8 mouse cellular contexts compared by ENCODE assay signal in the genomic region with DNA sequence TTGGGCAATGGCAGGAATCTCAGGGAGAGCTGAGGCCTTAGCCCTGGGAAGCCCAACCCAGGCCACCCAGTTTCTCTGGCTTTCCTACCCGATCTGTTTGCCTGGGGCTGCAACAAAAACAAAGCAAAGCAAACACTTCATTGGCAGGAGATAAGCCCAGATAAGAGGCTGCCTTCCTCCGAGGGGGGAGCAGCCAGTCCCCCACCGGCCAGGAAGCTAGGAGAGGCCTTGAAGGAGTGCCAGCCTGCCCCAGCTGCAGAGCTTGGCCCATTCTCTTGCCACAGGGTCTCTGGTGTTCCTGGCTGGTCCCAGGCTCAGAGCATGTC. TPM values are rescaled to one million over a fixed set of nuclear protein-coding genes. Genes with fewer than 3 reads are reported as not detected.
DNase-seq lines count a peak whose midpoint lies in the region; ATAC-seq and TF ChIP-seq lines count a peak whose summit lies in the region.

No protein-coding gene starts in this region.

- peak overlapping the region; percentile 91 for H3K27ac ChIP-seq in MEL (ENCODE audit: control insufficient read depth, low read depth, low read length)
- peak overlapping the region; percentile 94 for H3K27ac ChIP-seq in brown adipose tissue, adult 24 weeks (replicated peaks; ENCODE audit: low read depth, low read length)
- H3K27ac ChIP-seq in heart, postnatal 0 days (ENCODE audit: low read depth): peak overlapping the region; percentile 96

- 0 out of 4 replicates have a peak, but pooled peaks cover 0 to 6% of the 10 kb centered on the region in 2 experiments for H3K4me1 ChIP-seq in MEL (ENCODE audit: control insufficient read depth in 1 of 2, insufficient read depth in 2 of 2, low read length in 2 of 2)
- H3K4me1 ChIP-seq in brown adipose tissue, adult 24 weeks (ENCODE audit: control insufficient read depth, insufficient read depth, insufficient read length, low read length): peaks cover 10% of the 10 kb centered on the region
- H3K4me1 ChIP-seq in heart, postnatal 0 days (ENCODE audit: control insufficient read depth, insufficient read depth): peaks cover 30% of the 10 kb centered on the region

- H3K36me3 ChIP-seq in MEL (ENCODE audit: control insufficient read depth in 1 of 2, insufficient read depth in 2 of 2, low read length in 2 of 2): peaks cover 2 to 6% of the 10 kb centered on the region in 2 experiments; a peak in 2 of 4 replicates
- peaks cover 13% of the 10 kb centered on the region; the same call in 1 of the 2 replicates for H3K36me3 ChIP-seq in heart, postnatal 0 days (replicated peaks; ENCODE audit: control insufficient read depth, insufficient read depth, low read length)

- DNase-seq in MEL (ENCODE audit: low read depth, low spot score): peak; percentile 52
- no peak for DNase-seq in heart, postnatal 0 days (ENCODE audit: low spot score)
- peak; percentile 74 for DNase-seq in kidney, postnatal 14 days
- DNase-seq in lung, postnatal 4 days: peak; percentile 82 to 92
- DNase-seq in thymus, postnatal 4 days: peak; percentile 58
- DNase-seq in frontal cortex, postnatal 10 days (ENCODE audit: low spot score in 2 of 2): no peak

- WGBS in heart, postnatal 0 days: 9% methylated on average over 3 of the region's 3 CpGs

- no peaks in the 10 kb centered on the region for H3K9me3 ChIP-seq in MEL (replicated peaks; ENCODE audit: insufficient read depth, low read length)
- H3K9me3 ChIP-seq in heart, postnatal 0 days (replicated peaks; ENCODE audit: control insufficient read depth, low read length): no peaks in the 10 kb centered on the region

- no peak for TF ChIP-seq EP300 in MEL (IDR thresholded peaks at IDR 0.05; ENCODE audit: low read depth in 1 of 2, low read length in 2 of 2)
- TF ChIP-seq EP300 in heart, postnatal 0 days (IDR thresholded peaks at IDR 0.05; ENCODE audit: low read depth): no peak

- no peak for ATAC-seq in heart, postnatal 0 days (ENCODE audit: insufficient read depth, low read depth)
- no peak for ATAC-seq in monocyte, adult 5-6 weeks (replicated peaks; ENCODE audit: insufficient number of reproducible peaks, low FRiP score, low TSS enrichment, poor library complexity, severe bottlenecking)

- peak overlapping the region; percentile 61 to 72 for H3K4me3 ChIP-seq in MEL (ENCODE audit: control insufficient read depth in 1 of 2, insufficient read depth in 1 of 2, low read depth in 2 of 2, low read length in 2 of 2)
- peak overlapping the region; percentile 74 for H3K4me3 ChIP-seq in brown adipose tissue, adult 24 weeks (ENCODE audit: insufficient read depth, low read depth, low read length)
- peak overlapping the region; percentile 71 for H3K4me3 ChIP-seq in heart, postnatal 0 days (ENCODE audit: low read depth, low read length)

- TF ChIP-seq CTCF in MEL (IDR thresholded peaks at IDR 0.05 in 2 of 3, conservative IDR thresholded peaks at IDR 0.05 in 1 of 3; ENCODE audit: control insufficient read depth in 1 of 3, insufficient read depth in 1 of 3, low read depth in 2 of 3, low read length in 3 of 3, poor library complexity in 1 of 3, severe bottlenecking in 1 of 3): no peak
- no peak for TF ChIP-seq CTCF in heart, postnatal 0 days (IDR thresholded peaks at IDR 0.05; ENCODE audit: low read depth)

- peak overlapping the region; percentile 82 for H3K9ac ChIP-seq in MEL (ENCODE audit: control insufficient read depth, low read depth, low read length, poor library complexity, severe bottlenecking)
- H3K9ac ChIP-seq in heart, postnatal 0 days (replicated peaks; ENCODE audit: low read depth, low read length): peak overlapping the region; percentile 74

- H3K79me2 ChIP-seq in MEL (ENCODE audit: control insufficient read depth, insufficient read depth, low read length, poor library complexity): peaks cover 1% of the 10 kb centered on the region; the same call in 1 of the 2 replicates

- no peaks in the 10 kb centered on the region for H3K27me3 ChIP-seq in MEL (ENCODE audit: control insufficient read depth in 1 of 2, insufficient read depth in 2 of 2, low read length in 2 of 2)
- H3K27me3 ChIP-seq in heart, postnatal 0 days (ENCODE audit: control insufficient read depth, insufficient read depth, low read length): no peaks in the 10 kb centered on the region

- peak overlapping the region; percentile 81 for H3K4me2 ChIP-seq in heart, postnatal 0 days (ENCODE audit: low read depth, low read length)

- no peak; a peak in 1 of 4 replicates for TF ChIP-seq POLR2A in MEL (IDR thresholded peaks at IDR 0.05; ENCODE audit: control insufficient read depth in 1 of 2, insufficient read depth in 1 of 2, low read depth in 1 of 2, low read length in 2 of 2, poor library complexity in 1 of 2)

- TF ChIP-seq RAD21 in MEL (IDR thresholded peaks at IDR 0.05; ENCODE audit: low read depth, low read length): no peak

TF ChIP-seq in MEL, 35 proteins besides CTCF, POLR2A, EP300 and RAD21:
- no peak for TF ChIP-seq MAX (IDR thresholded peaks at IDR 0.05; ENCODE audit: low read length)
- TF ChIP-seq ETS1 (IDR thresholded peaks at IDR 0.05; ENCODE audit: low read depth, low read length): peak; percentile 40; the same call in 1 of the 2 replicates
- TF ChIP-seq JUND (IDR thresholded peaks at IDR 0.05; ENCODE audit: low read depth, low read length): no peak
- no peak for TF ChIP-seq ELF1 (IDR thresholded peaks at IDR 0.05; ENCODE audit: low read depth, low read length)
- no peak; the same call in 1 of the 2 replicates for TF ChIP-seq SIN3A (IDR thresholded peaks at IDR 0.05; ENCODE audit: low read length)
- TF ChIP-seq ZC3H11A (IDR thresholded peaks at IDR 0.05; ENCODE audit: low read depth, low read length): no peak
- no peak for TF ChIP-seq BHLHE40 (IDR thresholded peaks at IDR 0.05; ENCODE audit: borderline replicate concordance, low read depth, low read length)
- TF ChIP-seq E2F4 (IDR thresholded peaks at IDR 0.05; ENCODE audit: borderline replicate concordance, low read depth, low read length): no peak
- TF ChIP-seq GATA1 (IDR thresholded peaks at IDR 0.05; ENCODE audit: low read depth, low read length): peak; percentile 79
- no peak for TF ChIP-seq ZKSCAN1 (IDR thresholded peaks at IDR 0.05; ENCODE audit: low read depth, low read length)
- 0 out of 2 replicates have a peak, but pooled peaks have one; percentile 14 for TF ChIP-seq RCOR1 (IDR thresholded peaks at IDR 0.05; ENCODE audit: low read depth, low read length)
- TF ChIP-seq POLR2AphosphoS2 (IDR thresholded peaks at IDR 0.05; ENCODE audit: low read length): no peak
- TF ChIP-seq CHD1 (IDR thresholded peaks at IDR 0.05; ENCODE audit: low read depth, low read length): 0 out of 2 replicates have a peak, but pooled peaks have one; percentile 21

RNA-seq across cellular contexts. Expression of gene Gpr137, which starts 10.4 kb away (rescaled TPM):
- total RNA-seq in MEL (2012; rRNA removed): 21.3 and 27.1 TPM in 2 replicates
- 10 to 100 TPM in 1 of 2 experiments, not detected in 1; 35.3 TPM for polyA plus RNA-seq in MEL (2012; ENCODE audit: insufficient read depth in 1 of 2, insufficient read length in 2 of 2, low read depth in 1 of 2, low replicate concordance in 2 of 2, missing spikeins in 1 of 2)
- 31.2 and 45.5 TPM in 2 replicates for polyA plus RNA-seq in brown adipose tissue, adult 24 weeks (2012; ENCODE audit: insufficient read depth, insufficient read length, missing spikeins)
- 23.4 and 46.1 TPM in 2 replicates for total RNA-seq in heart, postnatal 0 days (2014; rRNA removed; ENCODE audit: low replicate concordance)
- polyA plus RNA-seq in heart, postnatal 0 days (2015; fragmentation: Nextera tagmentation; extraction: Ambion mirVana): 16.8 and 20.9 TPM in 2 replicates
- total RNA-seq in monocyte, adult 5-6 weeks (2017): 13.1 to 16.8 TPM (median 14.2 TPM) in 3 replicates

RNA-seq across cellular contexts. Expression of gene Bad, which starts 11.0 kb away (rescaled TPM):
- total RNA-seq in MEL (2012; rRNA removed): 37.7 and 51.7 TPM in 2 replicates
- 10 to 100 TPM in 1 of 2 experiments, not detected in 1; 69.7 TPM for polyA plus RNA-seq in MEL (2012; ENCODE audit: insufficient read depth in 1 of 2, insufficient read length in 2 of 2, low read depth in 1 of 2, low replicate concordance in 2 of 2, missing spikeins in 1 of 2)
- 47.1 and 49.4 TPM in 2 replicates for polyA plus RNA-seq in brown adipose tissue, adult 24 weeks (2012; ENCODE audit: insufficient read depth, insufficient read length, missing spikeins)
- 46.8 and 76.0 TPM in 2 replicates for total RNA-seq in heart, postnatal 0 days (2014; rRNA removed; ENCODE audit: low replicate concordance)
- 60.7 and 62.6 TPM in 2 replicates for polyA plus RNA-seq in heart, postnatal 0 days (2015; fragmentation: Nextera tagmentation; extraction: Ambion mirVana)
- total RNA-seq in monocyte, adult 5-6 weeks (2017): 9.3 to 26.0 TPM (median 10.3 TPM) in 3 replicates

RNA-seq across cellular contexts. Expression of gene Kcnk4, which starts 18.4 kb away (rescaled TPM):
- total RNA-seq in MEL (2012; rRNA removed): 0.15 TPM in 1 of 2 replicates, not detected in the other
- 1 to 10 TPM in 1 of 2 experiments, not detected in 1; 1.8 TPM for polyA plus RNA-seq in MEL (2012; ENCODE audit: insufficient read depth in 1 of 2, insufficient read length in 2 of 2, low read depth in 1 of 2, low replicate concordance in 2 of 2, missing spikeins in 1 of 2)
- 1.6 and 1.8 TPM in 2 replicates for polyA plus RNA-seq in brown adipose tissue, adult 24 weeks (2012; ENCODE audit: insufficient read depth, insufficient read length, missing spikeins)
- total RNA-seq in heart, postnatal 0 days (2014; rRNA removed; ENCODE audit: low replicate concordance): not detected in 2 replicates
- polyA plus RNA-seq in heart, postnatal 0 days (2015; fragmentation: Nextera tagmentation; extraction: Ambion mirVana): 0.04 and 0.30 TPM in 2 replicates
- not detected in 3 replicates for total RNA-seq in monocyte, adult 5-6 weeks (2017)

RNA-seq across cellular contexts. Expression of gene Ppp1r14b, which starts 22.1 kb away (rescaled TPM):
- 448 and 467 TPM in 2 replicates for total RNA-seq in MEL (2012; rRNA removed)
- 100 to 1,000 TPM in 1 of 2 experiments, not detected in 1; 349 TPM for polyA plus RNA-seq in MEL (2012; ENCODE audit: insufficient read depth in 1 of 2, insufficient read length in 2 of 2, low read depth in 1 of 2, low replicate concordance in 2 of 2, missing spikeins in 1 of 2)
- 210 and 250 TPM in 2 replicates for polyA plus RNA-seq in brown adipose tissue, adult 24 weeks (2012; ENCODE audit: insufficient read depth, insufficient read length, missing spikeins)
- total RNA-seq in heart, postnatal 0 days (2014; rRNA removed; ENCODE audit: low replicate concordance): 88.3 and 100 TPM in 2 replicates
- polyA plus RNA-seq in heart, postnatal 0 days (2015; fragmentation: Nextera tagmentation; extraction: Ambion mirVana): 128 and 132 TPM in 2 replicates
- total RNA-seq in monocyte, adult 5-6 weeks (2017): 31.2 to 34.4 TPM (median 33.6 TPM) in 3 replicates

RNA-seq across cellular contexts. Expression of gene Plcb3, which starts 23.6 kb away (rescaled TPM):
- total RNA-seq in MEL (2012; rRNA removed): 12.6 and 13.0 TPM in 2 replicates
- 10 to 100 TPM in 1 of 2 experiments, not detected in 1; 30.8 TPM for polyA plus RNA-seq in MEL (2012; ENCODE audit: insufficient read depth in 1 of 2, insufficient read length in 2 of 2, low read depth in 1 of 2, low replicate concordance in 2 of 2, missing spikeins in 1 of 2)
- polyA plus RNA-seq in brown adipose tissue, adult 24 weeks (2012; ENCODE audit: insufficient read depth, insufficient read length, missing spikeins): 23.8 and 26.8 TPM in 2 replicates
- 24.9 and 46.0 TPM in 2 replicates for total RNA-seq in heart, postnatal 0 days (2014; rRNA removed; ENCODE audit: low replicate concordance)
- polyA plus RNA-seq in heart, postnatal 0 days (2015; fragmentation: Nextera tagmentation; extraction: Ambion mirVana): 8.3 and 8.6 TPM in 2 replicates
- 9.2 to 17.4 TPM (median 15.8 TPM) in 3 replicates for total RNA-seq in monocyte, adult 5-6 weeks (2017)

Comparison
In these comparisons a context has a peak if more than half of its experiments do, and no peak if none do; other contexts are left out.
1. DNase-seq: peak in MEL (single experiment), kidney, postnatal 14 days (single experiment), lung, postnatal 4 days (2 of 2) and thymus, postnatal 4 days (single experiment); none in heart, postnatal 0 days (single experiment) and frontal cortex, postnatal 10 days (0 of 2).
2. Peak in every context shown above with its lines, with median percentiles within 50 percentile points of each other: H3K27ac ChIP-seq and H3K4me3 ChIP-seq.